Mouse (Mus musculus): ENCODE data around the gene Vmn1r83. TPM values are rescaled to one million over a fixed set of nuclear protein-coding genes. Genes with fewer than 3 reads are reported as not detected.

The Vmn1r83 gene
- 0.06 TPM in 1 of 2 replicates, not detected in the other for polyA plus RNA-seq (2015; fragmentation: Nextera tagmentation; extraction: Ambion mirVana)

GRCm38 (mm10) chr7:12329381-12329780 is at the start of gene Vmn1r83:
Gene Vmn1r83, minus strand, starts transcription at chr7:12329481.
- H3K27me3 ChIP-seq: no peaks in the 10 kb centered on the region
- H3K9me3 ChIP-seq: peaks cover 14% of the 10 kb centered on the region
- H3K9ac ChIP-seq: no peak within 1 kb of the TSS
- H3K4me2 ChIP-seq (replicated peaks): no peak within 1 kb of the TSS
- H3K27ac ChIP-seq: no peak within 1 kb of the TSS
- H3K36me3 ChIP-seq: no peaks in the 10 kb centered on the region
- no peaks in the 10 kb centered on the region for H3K4me1 ChIP-seq
- WGBS: 76% methylated on average over 2 of the region's 2 CpGs
- H3K4me3 ChIP-seq: no peak within 1 kb of the TSS
- ATAC-seq (ENCODE audit: low FRiP score, low read depth): no peak

- H3K36me3 ChIP-seq: no peaks in the 10 kb centered on the region
- no peak within 1 kb of the TSS for H3K4me3 ChIP-seq
- no peaks in the 10 kb centered on the region for H3K27me3 ChIP-seq
- no peak within 1 kb of the TSS for H3K4me2 ChIP-seq (replicated peaks)
- WGBS: 68% methylated on average over 1 of the region's 1 CpGs
- H3K27ac ChIP-seq: no peak within 1 kb of the TSS
- peaks cover 4% of the 10 kb centered on the region for H3K9me3 ChIP-seq
- H3K9ac ChIP-seq: no peak within 1 kb of the TSS
- ATAC-seq (ENCODE audit: low FRiP score, low read depth): no peak
- H3K4me1 ChIP-seq: no peaks in the 10 kb centered on the region
Measured at GRCm38 (mm10) chr7:12369173-12369572, 39.9 kb upstream of the Vmn1r83 start, which contains the start of gene Vmn1r84. Gene Vmn1r84, minus strand, starts transcription at chr7:12369273.

- H3K27me3 ChIP-seq: no peaks in the 10 kb centered on the region
- H3K36me3 ChIP-seq: no peaks in the 10 kb centered on the region
- no peak for ATAC-seq (ENCODE audit: low FRiP score, low read depth)
- no peak within 1 kb of the TSS for H3K4me3 ChIP-seq
- no peak within 1 kb of the TSS for H3K27ac ChIP-seq
- H3K4me2 ChIP-seq (replicated peaks): no peak within 1 kb of the TSS
- H3K9ac ChIP-seq: no peak within 1 kb of the TSS
- 61% methylated on average over 2 of the region's 2 CpGs for WGBS
- peaks cover 7% of the 10 kb centered on the region; the same call in 1 of the 2 replicates for H3K9me3 ChIP-seq
- H3K4me1 ChIP-seq: no peaks in the 10 kb centered on the region
Measured at GRCm38 (mm10) chr7:12300130-12300529, 29.2 kb downstream of the Vmn1r83 start, which contains the start of gene Vmn1r82. Gene Vmn1r82, plus strand, starts transcription at chr7:12300430.

Small RNA genes within 50 kb of the gene (microRNA-seq; reads per million reads assigned to microRNA genes)
- gene Gm23521: not detected

Other genes starting within 250 kb of the Vmn1r83 start
- not detected in 2 replicates for gene Vmn1r78, start 179.2 kb downstream of the Vmn1r83 start, polyA plus RNA-seq (2015; fragmentation: Nextera tagmentation; extraction: Ambion mirVana)
- not detected in 2 replicates for gene Vmn1r79, start 158.2 kb downstream of the Vmn1r83 start, polyA plus RNA-seq (2015; fragmentation: Nextera tagmentation; extraction: Ambion mirVana)
- gene Vmn1r80, start 140.2 kb downstream of the Vmn1r83 start, polyA plus RNA-seq (2015; fragmentation: Nextera tagmentation; extraction: Ambion mirVana): not detected in 2 replicates
- not detected in 2 replicates for gene Vmn1r81, start 61.2 kb downstream of the Vmn1r83 start, polyA plus RNA-seq (2015; fragmentation: Nextera tagmentation; extraction: Ambion mirVana)
- not detected in 2 replicates for gene Vmn1r82, start 29.1 kb downstream of the Vmn1r83 start, polyA plus RNA-seq (2015; fragmentation: Nextera tagmentation; extraction: Ambion mirVana)
- gene Vmn1r84, start 39.8 kb upstream of the Vmn1r83 start, polyA plus RNA-seq (2015; fragmentation: Nextera tagmentation; extraction: Ambion mirVana): 0.04 and 0.05 TPM in 2 replicates
- 5.5 and 6.3 TPM in 2 replicates for gene Zfp551, start 93.3 kb upstream of the Vmn1r83 start, polyA plus RNA-seq (2015; fragmentation: Nextera tagmentation; extraction: Ambion mirVana)
- gene Zfp606, start 148.8 kb upstream of the Vmn1r83 start, polyA plus RNA-seq (2015; fragmentation: Nextera tagmentation; extraction: Ambion mirVana): 26.0 and 29.8 TPM in 2 replicates
- gene 2900092C05Rik, start 183.0 kb upstream of the Vmn1r83 start, polyA plus RNA-seq (2015; fragmentation: Nextera tagmentation; extraction: Ambion mirVana): not detected in 2 replicates

Data from limb, embryonic 13.5 days (tissue).